8 mouse cellular contexts compared by ENCODE assay signal in genomic region chr1:78724458-78725190, GRCm38 (mm10).
DNase-seq lines count a peak whose midpoint lies in the region; ATAC-seq and TF ChIP-seq lines count a peak whose summit lies in the region.

No protein-coding gene starts in this region.

- H3K9me3 ChIP-seq in hindbrain, embryonic 16.5 days (ENCODE audit: control insufficient read depth, low read length): no peaks in the 10 kb centered on the region

- H3K27me3 ChIP-seq in cerebellum, adult 2 months (ENCODE audit: control insufficient read depth, insufficient read depth, low read length): no peaks in the 10 kb centered on the region
- no peaks in the 10 kb centered on the region for H3K27me3 ChIP-seq in hindbrain, embryonic 16.5 days (replicated peaks; ENCODE audit: control insufficient read depth, insufficient read depth, low read length)

- H3K4me3 ChIP-seq in cerebellum, adult 2 months (replicated peaks; ENCODE audit: insufficient read depth, low read depth, low read length): no peak overlapping the region
- no peak overlapping the region for H3K4me3 ChIP-seq in hindbrain, embryonic 16.5 days (ENCODE audit: low read length)

- peak overlapping the region; percentile 31; the same call in 1 of the 2 replicates for H3K9ac ChIP-seq in hindbrain, embryonic 16.5 days (ENCODE audit: low read depth, low read length)

- no peaks in the 10 kb centered on the region for H3K36me3 ChIP-seq in hindbrain, embryonic 16.5 days (ENCODE audit: control insufficient read depth, insufficient read depth, low read length)

- no peak overlapping the region for H3K27ac ChIP-seq in cerebellum, adult 2 months (ENCODE audit: insufficient read depth, low read length)
- H3K27ac ChIP-seq in hindbrain, embryonic 16.5 days (ENCODE audit: low read depth, low read length): peak overlapping the region; percentile 39; the same call in 1 of the 2 replicates

- 14% methylated on average over 17 of the region's 17 CpGs for WGBS in cerebellum, adult 2 months
- 14% methylated on average over 17 of the region's 17 CpGs for WGBS in hindbrain, embryonic 16.5 days

- TF ChIP-seq POLR2A in cerebellum, adult 2 months (IDR thresholded peaks at IDR 0.05; ENCODE audit: borderline replicate concordance, insufficient read depth, low read length): no peak

- peak; percentile 98 for TF ChIP-seq CTCF in cerebellum, adult 2 months (IDR thresholded peaks at IDR 0.05; ENCODE audit: borderline replicate concordance, insufficient read depth, low read depth, low read length)

- peak overlapping the region; percentile 16 for H3K4me2 ChIP-seq in hindbrain, embryonic 16.5 days (ENCODE audit: low read length)

- ATAC-seq in frontal cortex, adult (ENCODE audit: low TSS enrichment): peak; percentile 96
- ATAC-seq in hindbrain, embryonic 16.5 days: peak; percentile 90
- peak; percentile 99 for ATAC-seq in megakaryocyte progenitor cell, adult 5-6 weeks (replicated peaks; ENCODE audit: poor library complexity)

- H3K4me1 ChIP-seq in cerebellum, adult 2 months (ENCODE audit: control insufficient read depth, insufficient read depth, low read length): no peaks in the 10 kb centered on the region
- peaks cover 11% of the 10 kb centered on the region for H3K4me1 ChIP-seq in hindbrain, embryonic 16.5 days (ENCODE audit: control insufficient read depth, insufficient read depth, low read depth, low read length)

- DNase-seq in NIH3T3 (ENCODE audit: low read depth): peak; percentile 91
- peak; percentile 84 to 87 for DNase-seq in cerebellum, adult 2 months
- DNase-seq in layer of hippocampus, postnatal 36 days: peak; percentile 84 to 86
- peak; percentile 86 to 89 for DNase-seq in right cerebral cortex, postnatal 10 days (ENCODE audit: low spot score in 2 of 2)
- peak; percentile 73 to 77 for DNase-seq in urinary bladder, postnatal 4 days (ENCODE audit: low spot score in 2 of 2)
